Mouse (Mus musculus) kidney, embryonic 16.5 days (tissue): Measurements from ENCODE around the gene Ubxn11. TPM values are rescaled to one million over a fixed set of nuclear protein-coding genes. Genes with fewer than 3 reads are reported as not detected.

ENCODE experiments used
- ATAC-seq: fragments of 200-750 bp; cut with Nextera tagmentation; 2 replicates; pipeline ENCODE4 v1.8.0; 2017; ENCODE audit warnings: moderate TSS enrichment; ENCODE audit not compliant: low FRiP score, low TSS enrichment
- H3K27ac ChIP-seq: fragments of 300-500 bp; sonication (generic); 2 replicates; pipeline ENCODE4 v1.5.1; 2014; ENCODE audit warnings: low read length
- H3K27me3 ChIP-seq: fragments of 300-500 bp; sonication (generic); 2 replicates; pipeline ENCODE4 v1.6.1; 2014; ENCODE audit warnings: low read length, control low read depth, mixed read lengths; ENCODE audit not compliant: insufficient read depth
- H3K36me3 ChIP-seq: fragments of 300-500 bp; sonication (generic); 2 replicates; pipeline ENCODE4 v1.6.1; 2014; ENCODE audit warnings: low read length, control low read depth, mixed read lengths; ENCODE audit not compliant: insufficient read depth
- H3K4me1 ChIP-seq: fragments of 300-500 bp; sonication (generic); 2 replicates; pipeline ENCODE4 v1.6.1; 2014; ENCODE audit warnings: low read length, control low read depth, mixed read lengths; ENCODE audit not compliant: insufficient read depth
- H3K4me2 ChIP-seq: fragments of 300-500 bp; sonication (generic); replicated peaks from 2 replicates; pipeline ENCODE4 v1.6.1; 2014; ENCODE audit warnings: low read depth, low read length
- H3K4me3 ChIP-seq: fragments of 300-500 bp; sonication (generic); 2 replicates; pipeline ENCODE4 v1.5.1; 2014; ENCODE audit warnings: mild to moderate bottlenecking, low read length
- H3K9ac ChIP-seq: fragments of 300-500 bp; sonication (generic); replicated peaks from 2 replicates; pipeline ENCODE4 v1.6.1; 2014; ENCODE audit warnings: low read length
- H3K9me3 ChIP-seq: fragments of 300-500 bp; sonication (generic); 2 replicates; pipeline ENCODE4 v1.6.1; 2016; ENCODE audit warnings: low read length, control low read depth
- WGBS: fragments of 180-500 bp; shearing (Covaris S2); extraction: QIAGEN DNeasy Blood & Tissue Kit; methylation state at CpG from one replicate; pipeline ENCODE4 v1.1.7; 2014; 5-methylcytosine and 5-hydroxymethylcytosine counted together
- polyA plus RNA-seq: library from polyadenylated mRNA; unstranded; fragments of >200 nt; fragmentation: Nextera tagmentation; extraction: Ambion mirVana; gene quantifications from 2 replicates; pipeline ENCODE4 v1.2.1, GENCODE M21; 2015

The Ubxn11 gene
- polyA plus RNA-seq, 1 experiment from 2014 or later, result 13.8 TPM

DNA sequence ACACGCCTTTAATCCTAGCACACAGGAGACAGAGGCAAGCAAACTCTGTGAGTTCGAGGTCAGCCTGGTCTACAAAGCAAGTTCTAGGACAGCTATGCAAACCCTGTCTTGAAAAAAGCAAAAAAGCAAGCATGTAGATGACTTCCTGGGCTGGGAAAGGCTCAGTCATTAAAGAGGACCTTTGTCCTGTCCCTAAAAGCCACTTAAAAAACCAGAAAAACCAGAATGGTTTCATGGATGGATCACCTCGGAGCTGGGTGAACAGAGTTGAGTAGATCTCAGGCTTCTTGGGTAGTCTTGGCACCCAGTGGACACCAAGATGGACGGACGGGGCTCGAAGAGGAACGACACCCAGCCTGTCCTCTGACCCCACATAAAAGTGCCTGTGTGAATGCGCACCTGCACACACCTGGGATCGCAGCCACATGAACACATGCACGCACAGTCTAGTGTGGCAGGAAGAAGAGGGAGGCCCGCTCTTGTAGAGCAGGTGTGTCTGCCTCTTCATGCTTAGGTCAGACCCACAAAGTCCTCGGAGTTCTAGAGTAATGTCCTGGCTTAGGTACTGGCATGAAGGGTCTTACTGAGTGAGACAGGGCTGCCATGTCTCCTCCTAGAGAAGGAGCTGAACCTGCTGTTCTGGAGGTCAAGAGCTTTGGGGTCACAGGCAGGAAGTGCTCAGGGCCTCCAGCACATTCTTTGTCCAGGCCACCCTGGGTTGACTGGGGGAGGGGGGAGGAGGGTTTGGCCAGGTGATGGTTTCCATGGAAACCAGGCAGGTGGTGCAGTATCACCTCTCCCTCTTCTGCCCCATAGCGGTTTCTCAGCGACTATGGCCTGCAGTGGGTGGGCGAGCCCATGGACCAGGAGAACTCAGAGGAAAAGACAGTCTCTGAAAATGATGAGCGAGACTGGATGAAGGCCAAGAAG is 13.1 kb downstream of the Ubxn11 start:
- Histone ChIP-seq H3K9ac (no peak overlapping the region), H3K4me2 (no peak overlapping the region), H3K4me1 (peaks cover 4% of the 10 kb centered on the region), H3K27ac (no peak overlapping the region), H3K4me3 (no peak overlapping the region), H3K9me3 (no peaks in the 10 kb centered on the region), H3K36me3 (no peaks in the 10 kb centered on the region), H3K27me3 (no peaks in the 10 kb centered on the region)
- WGBS, result 83% methylated on average over 16 of the region's 16 CpGs
- ATAC-seq, result no peak

DNA sequence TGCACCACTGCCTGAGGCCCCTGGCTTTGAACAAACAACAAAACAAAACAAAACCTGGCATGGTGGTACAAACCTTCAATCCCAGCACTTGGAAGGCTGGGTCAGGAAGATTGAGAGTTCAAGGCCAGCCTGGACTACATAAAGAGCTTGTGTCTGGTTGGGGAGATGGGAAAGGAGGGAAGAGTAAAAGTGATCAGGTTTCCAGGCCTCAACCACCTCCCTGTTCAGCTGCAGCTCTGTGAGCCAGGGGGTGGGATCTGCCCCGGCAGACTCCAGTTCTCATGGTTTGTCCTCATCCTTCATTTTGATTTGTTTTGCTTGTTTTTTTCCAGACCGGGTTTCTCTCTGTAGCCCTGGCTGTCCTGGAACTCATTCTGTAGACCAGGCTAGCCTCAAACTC is 14.1 kb downstream of the Ubxn11 start:
- no peaks in the 10 kb centered on the region for H3K27me3 ChIP-seq
- H3K36me3 ChIP-seq, result no peaks in the 10 kb centered on the region
- H3K4me1 ChIP-seq, result peaks cover 4% of the 10 kb centered on the region
- WGBS, result 61% methylated on average over 2 of the region's 2 CpGs
- ATAC-seq, result no peak
- H3K4me3 ChIP-seq, result no peak overlapping the region
- H3K27ac ChIP-seq, result no peak overlapping the region
- H3K9me3 ChIP-seq, result no peaks in the 10 kb centered on the region
- H3K4me2 ChIP-seq, result no peak overlapping the region
- H3K9ac ChIP-seq, result no peak overlapping the region

DNA sequence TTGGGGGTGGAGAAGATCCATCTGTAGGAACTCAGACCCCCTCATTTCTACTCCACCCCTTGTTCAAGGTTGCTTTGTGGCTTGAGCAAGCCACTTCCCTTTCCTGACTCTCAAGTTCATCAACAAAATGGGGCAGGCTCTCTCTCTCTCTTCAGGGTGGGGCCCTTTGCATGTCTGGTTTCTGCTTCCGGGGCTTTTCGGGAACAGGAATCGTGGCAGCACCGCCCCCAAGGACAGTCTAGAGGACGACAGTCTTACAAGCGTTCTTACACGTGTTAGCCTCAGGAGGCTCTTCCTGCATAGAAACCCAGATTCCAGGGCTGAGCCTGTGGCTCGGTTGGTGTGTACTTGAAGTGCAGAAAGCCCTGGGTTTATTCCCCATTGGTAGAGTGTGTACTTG is 14.6 kb downstream of the Ubxn11 start:
- no peak overlapping the region for H3K4me2 ChIP-seq
- no peaks in the 10 kb centered on the region for H3K27me3 ChIP-seq
- no peaks in the 10 kb centered on the region for H3K9me3 ChIP-seq
- WGBS, result 81% methylated on average over 8 of the region's 8 CpGs
- ATAC-seq, result no peak
- peaks cover 7% of the 10 kb centered on the region for H3K4me1 ChIP-seq
- no peak overlapping the region for H3K4me3 ChIP-seq
- no peak overlapping the region for H3K27ac ChIP-seq
- no peaks in the 10 kb centered on the region for H3K36me3 ChIP-seq
- no peak overlapping the region for H3K9ac ChIP-seq

DNA sequence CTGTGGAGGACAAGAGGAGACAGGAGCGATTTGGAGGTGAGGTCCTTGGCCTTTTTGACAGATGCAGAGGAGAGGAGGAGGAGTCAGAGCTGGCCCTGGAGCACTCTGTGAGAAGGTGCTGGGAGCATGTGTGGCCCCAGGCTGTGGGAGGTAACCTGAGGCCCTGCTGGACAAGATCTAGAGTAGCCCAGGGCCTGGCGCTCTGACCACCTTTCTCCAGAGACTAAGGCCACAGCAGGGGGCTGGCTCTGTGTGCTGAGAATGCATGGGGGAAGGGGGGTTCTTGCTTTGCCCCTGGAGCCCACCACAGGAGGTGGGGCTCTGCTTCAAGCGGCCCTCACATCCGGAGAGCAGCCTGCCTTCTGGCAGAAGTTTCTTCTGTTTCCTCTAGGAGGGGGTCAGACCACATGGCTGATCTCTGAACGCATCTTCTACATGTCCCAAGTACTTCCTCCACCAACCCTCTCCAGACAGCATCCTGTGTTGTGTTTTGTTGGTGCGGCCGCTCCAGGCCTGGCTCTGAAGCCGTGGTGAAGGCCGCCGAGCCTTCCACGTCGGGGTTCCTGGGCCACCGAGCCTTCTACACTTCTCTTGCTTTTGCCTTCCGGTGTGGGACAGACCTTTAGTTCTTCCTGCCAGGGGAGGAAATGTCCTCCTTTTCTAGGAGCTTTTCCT is 15.9 kb downstream of the Ubxn11 start:
- Histone ChIP-seq H3K9ac (no peak overlapping the region), H3K36me3 (no peaks in the 10 kb centered on the region), H3K4me3 (no peak overlapping the region), H3K27me3 (no peaks in the 10 kb centered on the region), H3K4me2 (no peak overlapping the region), H3K27ac (no peak overlapping the region), H3K4me1 (peaks cover 11% of the 10 kb centered on the region), H3K9me3 (no peaks in the 10 kb centered on the region)
- WGBS, result 61% methylated on average over 14 of the region's 14 CpGs
- ATAC-seq, result no peak

DNA sequence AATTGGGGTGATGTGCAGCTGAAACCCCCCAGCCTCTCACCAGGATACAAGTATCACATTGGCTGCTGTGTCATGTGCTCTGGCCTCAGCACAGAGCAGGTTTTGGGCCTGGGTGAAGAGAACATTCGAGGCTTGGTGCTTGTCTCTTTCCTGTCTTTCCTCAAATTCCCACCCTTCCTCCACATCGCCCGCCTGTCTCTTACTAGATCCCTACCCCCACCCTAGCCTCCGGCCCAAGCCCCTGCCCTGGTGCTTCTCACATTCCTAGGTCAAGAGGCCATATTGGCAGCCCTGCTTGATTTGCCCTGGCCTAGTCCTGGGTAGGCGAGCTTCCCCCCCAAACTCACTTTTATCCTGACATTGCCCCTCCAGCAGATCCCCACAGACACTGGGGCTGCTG is 16.7 kb downstream of the Ubxn11 start:
- WGBS, result 63% methylated on average over 5 of the region's 5 CpGs
- H3K4me3 ChIP-seq, result no peak overlapping the region
- H3K36me3 ChIP-seq, result no peaks in the 10 kb centered on the region
- H3K4me1 ChIP-seq, result peaks cover 11% of the 10 kb centered on the region; the same call in 1 of the 2 replicates
- no peaks in the 10 kb centered on the region for H3K27me3 ChIP-seq
- H3K4me2 ChIP-seq, result no peak overlapping the region
- no peaks in the 10 kb centered on the region for H3K9me3 ChIP-seq
- ATAC-seq, result no peak
- no peak overlapping the region for H3K9ac ChIP-seq
- no peak overlapping the region for H3K27ac ChIP-seq

DNA sequence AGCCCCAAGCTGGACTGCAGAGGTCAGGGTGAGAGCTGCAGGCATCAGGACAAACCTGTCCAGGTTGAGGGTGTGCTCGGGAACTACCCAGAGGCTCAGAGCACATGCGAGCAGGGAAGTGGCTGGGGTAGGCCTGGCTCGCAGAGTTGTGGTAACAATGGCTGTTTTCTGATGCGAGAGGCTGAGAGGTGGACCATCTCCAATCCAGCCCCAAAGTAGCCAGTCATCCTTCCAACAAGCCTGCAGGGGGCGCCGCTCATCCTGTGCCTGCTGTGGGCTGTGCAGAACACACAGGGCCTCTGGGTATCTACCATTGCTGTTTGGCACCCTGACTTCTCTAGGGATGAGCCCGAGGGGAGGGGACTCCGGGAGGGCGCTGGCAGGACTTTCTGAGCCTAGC is 17.3 kb downstream of the Ubxn11 start:
- Histone ChIP-seq H3K36me3 (no peaks in the 10 kb centered on the region), H3K9ac (no peak overlapping the region), H3K4me2 (no peak overlapping the region), H3K27me3 (no peaks in the 10 kb centered on the region), H3K4me1 (peaks cover 11% of the 10 kb centered on the region; the same call in 1 of the 2 replicates), H3K27ac (no peak overlapping the region), H3K9me3 (no peaks in the 10 kb centered on the region), H3K4me3 (no peak overlapping the region)
- 74% methylated on average over 9 of the region's 9 CpGs for WGBS
- ATAC-seq, result no peak

DNA sequence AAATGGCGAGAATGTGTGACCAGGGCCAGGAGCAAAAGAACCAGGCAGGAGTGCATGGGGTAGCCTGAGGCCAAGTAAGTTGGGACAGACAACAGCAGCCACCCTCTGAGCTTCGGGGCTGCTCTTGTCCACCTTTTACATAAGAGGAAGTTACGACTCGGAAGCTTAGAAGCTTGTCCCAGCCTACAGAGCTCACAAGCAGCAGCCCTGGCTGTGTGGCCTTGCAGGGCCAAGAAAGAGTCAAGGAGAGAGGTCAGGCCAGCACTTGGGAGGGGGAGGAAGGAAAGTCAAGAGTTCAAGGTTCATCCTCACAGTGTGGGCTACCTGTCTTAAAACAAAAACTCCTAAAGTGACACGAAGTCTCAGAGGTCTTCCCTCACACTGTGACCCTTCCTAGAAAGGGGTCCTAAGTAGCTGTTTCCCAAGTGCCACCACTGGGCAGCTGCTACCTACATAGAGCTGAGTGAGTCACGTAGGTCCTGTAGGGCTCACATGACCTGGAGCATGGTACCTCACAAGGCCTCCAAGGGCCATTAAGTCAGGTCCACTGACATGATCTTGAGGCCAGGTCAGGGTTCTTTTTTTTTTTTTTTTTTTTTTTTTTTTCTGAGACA is 17.9 kb downstream of the Ubxn11 start:
- 69% methylated on average over 6 of the region's 6 CpGs for WGBS
- Histone ChIP-seq H3K27ac (no peak overlapping the region), H3K36me3 (no peaks in the 10 kb centered on the region), H3K4me2 (no peak overlapping the region), H3K4me1 (peaks cover 11% of the 10 kb centered on the region; the same call in 1 of the 2 replicates), H3K4me3 (no peak overlapping the region), H3K9me3 (no peaks in the 10 kb centered on the region), H3K9ac (no peak overlapping the region), H3K27me3 (no peaks in the 10 kb centered on the region)
- no peak for ATAC-seq

DNA sequence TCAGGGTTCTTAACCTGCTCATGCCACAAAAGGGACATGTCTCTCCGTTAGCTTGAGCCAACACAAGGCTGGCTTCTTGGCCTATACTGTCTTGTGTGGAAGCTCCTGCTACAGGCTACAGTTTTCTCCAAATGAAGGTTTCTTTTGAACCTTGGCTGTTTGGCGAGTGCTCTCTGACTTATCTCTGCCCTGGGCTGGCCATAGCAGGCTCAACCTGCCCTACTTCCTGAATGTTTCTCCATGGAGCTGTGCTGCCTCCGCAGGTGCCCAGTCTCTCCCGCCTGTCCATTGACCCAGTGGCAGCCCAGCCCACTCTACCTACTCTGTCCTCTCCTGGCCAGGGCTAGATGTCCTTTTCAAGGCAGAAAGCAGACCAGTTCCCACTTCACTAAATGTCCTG is 18.5 kb downstream of the Ubxn11 start:
- Histone ChIP-seq H3K4me3 (no peak overlapping the region), H3K9me3 (no peaks in the 10 kb centered on the region), H3K27me3 (no peaks in the 10 kb centered on the region), H3K4me1 (peaks cover 11% of the 10 kb centered on the region; the same call in 1 of the 2 replicates), H3K27ac (no peak overlapping the region), H3K9ac (0 out of 2 replicates have a peak overlapping the region, but pooled peaks have one; percentile 32), H3K4me2 (no peak overlapping the region), H3K36me3 (no peaks in the 10 kb centered on the region)
- ATAC-seq, result no peak
- 81% methylated on average over 4 of the region's 4 CpGs for WGBS

DNA sequence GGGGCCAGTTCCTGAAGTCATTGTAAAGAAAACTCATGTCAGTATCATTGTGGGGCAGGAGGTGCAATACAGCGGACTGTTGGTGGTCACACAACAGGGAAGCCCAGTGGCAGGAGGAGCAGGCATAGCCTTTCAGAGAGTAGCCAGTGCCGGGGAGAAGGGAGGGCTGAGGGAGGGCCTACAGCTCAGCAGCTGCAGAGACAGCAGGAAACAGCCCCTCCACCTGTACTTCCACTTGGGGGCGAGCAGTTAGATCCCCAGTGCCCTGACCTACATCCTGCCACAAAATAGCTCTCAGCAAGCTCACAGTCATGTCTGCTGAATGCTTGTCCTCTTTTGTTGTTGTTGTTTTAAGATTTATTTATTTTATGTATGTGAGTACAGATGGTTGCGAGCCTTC is 19.2 kb downstream of the Ubxn11 start:
- peaks cover 11% of the 10 kb centered on the region; the same call in 1 of the 2 replicates for H3K4me1 ChIP-seq
- H3K27ac ChIP-seq, result no peak overlapping the region
- H3K9me3 ChIP-seq, result no peaks in the 10 kb centered on the region
- WGBS, result 36% methylated on average over 4 of the region's 4 CpGs
- no peak overlapping the region for H3K4me2 ChIP-seq
- no peak overlapping the region for H3K4me3 ChIP-seq
- H3K27me3 ChIP-seq, result no peaks in the 10 kb centered on the region
- no peak overlapping the region for H3K9ac ChIP-seq
- H3K36me3 ChIP-seq, result no peaks in the 10 kb centered on the region
- no peak for ATAC-seq
